Mouse (Mus musculus) CD4-positive, CD25-positive, alpha-beta regulatory T cell, adult 2 months (primary cell): ENCODE results near the gene Atg9a.

Experiments
- DNase-seq: peaks from one replicate; pipeline ENCODE4 v3.0.0-alpha.2; 2012; ENCODE audit warnings: low read depth, low spot score

Atg9a gene

GRCm38 (mm10) chr1:75168472-75169464 is 23.2 kb downstream of the Atg9a start, which contains the start of gene Zfand2b:
Gene Zfand2b, plus strand, starts transcription at chr1:75168646.
- DNase-seq, result peak; percentile 98

- no peak for DNase-seq
Measured at GRCm38 (mm10) chr1:75168093-75168471, 23.9 kb downstream of the Atg9a start.

- DNase-seq, result no peak
Measured at GRCm38 (mm10) chr1:75160256-75160617, 31.8 kb downstream of the Atg9a start.

GRCm38 (mm10) chr1:75159540-75160255 is 32.3 kb downstream of the Atg9a start:
- no peak for DNase-seq

- no peak for DNase-seq
Measured at GRCm38 (mm10) chr1:75158990-75159389, 33.0 kb downstream of the Atg9a start.

- DNase-seq, result no peak
Measured at GRCm38 (mm10) chr1:75155837-75156236, 36.2 kb downstream of the Atg9a start.

GRCm38 (mm10) chr1:75148727-75149126 is 43.3 kb downstream of the Atg9a start:
- no peak for DNase-seq

- DNase-seq, result no peak
Measured at GRCm38 (mm10) chr1:75147411-75148135, 44.4 kb downstream of the Atg9a start.

- DNase-seq, result no peak
Measured at GRCm38 (mm10) chr1:75145589-75145988, 46.4 kb downstream of the Atg9a start.

- DNase-seq, result peak; percentile 99
Measured at GRCm38 (mm10) chr1:75142301-75143261, 49.4 kb downstream of the Atg9a start, which contains the start of the genes Cnppd1 and Retreg2. Gene Cnppd1, minus strand, starts transcription at chr1:75142711. Gene Retreg2, plus strand, starts transcription at chr1:75142778.

- DNase-seq, result peak; percentile 85
Measured at GRCm38 (mm10) chr1:75141486-75142190, 50.4 kb downstream of the Atg9a start.

GRCm38 (mm10) chr1:75140601-75141190 is 51.3 kb downstream of the Atg9a start:
- peak; percentile 27 for DNase-seq

- DNase-seq, result no peak
Measured at GRCm38 (mm10) chr1:75138448-75138847, 53.5 kb downstream of the Atg9a start.

- DNase-seq, result no peak
Measured at GRCm38 (mm10) chr1:75136730-75137129, 55.3 kb downstream of the Atg9a start.

- no peak for DNase-seq
Measured at GRCm38 (mm10) chr1:75136293-75136692, 55.7 kb downstream of the Atg9a start.

GRCm38 (mm10) chr1:75133421-75134207 is 58.4 kb downstream of the Atg9a start, which contains the start of gene Slc23a3:
Gene Slc23a3, minus strand, starts transcription at chr1:75133890.
- no peak for DNase-seq
